Mouse (Mus musculus) olfactory bulb, adult 2 months (tissue): ENCODE results near the gene Gm45713. TPM values are rescaled to one million over a fixed set of nuclear protein-coding genes. Genes with fewer than 3 reads are reported as not detected.

ENCODE experiments used
- H3K27ac ChIP-seq: fragments of 200-500 bp; 2 replicates; pipeline ENCODE4 v1.5.1; 2012; ENCODE audit warnings: low read depth, low read length; ENCODE audit not compliant: insufficient read depth
- H3K4me1 ChIP-seq: fragments of 200-500 bp; 2 replicates; pipeline ENCODE4 v1.6.1; 2012; ENCODE audit warnings: low read length; ENCODE audit not compliant: control insufficient read depth, insufficient read depth
- H3K4me3 ChIP-seq: fragments of 200-500 bp; 2 replicates; pipeline ENCODE4 v1.5.1; 2012; ENCODE audit warnings: mild to moderate bottlenecking, low read depth, low read length, moderate library complexity; ENCODE audit not compliant: insufficient read depth
- CTCF ChIP-seq: fragments of 200-500 bp; IDR thresholded peaks from 2 replicates; pipeline ENCODE4 v1.5.1; 2012; ENCODE audit warnings: low read depth, mild to moderate bottlenecking, low read length, moderate library complexity; ENCODE audit not compliant: insufficient read depth
- POLR2A ChIP-seq: fragments of 200-500 bp; IDR thresholded peaks from 2 replicates; pipeline ENCODE4 v1.6.1; 2012; ENCODE audit warnings: mild to moderate bottlenecking, low read depth, low read length, moderate library complexity; ENCODE audit not compliant: insufficient read depth
- WGBS: fragments of 180-500 bp; shearing (Covaris S2); methylation state at CpG from one replicate; pipeline ENCODE4 v1.1.7; 2018; 5-methylcytosine and 5-hydroxymethylcytosine counted together
- polyA plus RNA-seq: library from polyadenylated mRNA; stranded (reverse); fragments of >200 nt; gene quantifications from 2 replicates; pipeline ENCODE4 v1.2.4, GENCODE M21; 2012; ENCODE audit warnings: low replicate concordance; ENCODE audit not compliant: missing spikeins, insufficient read depth, insufficient read length

Gene Gm45713
- polyA plus RNA-seq, 1 experiment: not detected

GRCm38 (mm10) chr7:45076501-45076900 lies 59.5 kb downstream of the Gm45713 start:
- Histone ChIP-seq H3K27ac (no peak overlapping the region), H3K4me3 (no peak overlapping the region), H3K4me1 (peaks cover 3% of the 10 kb centered on the region; the same call in 1 of the 2 replicates)
- 88% methylated on average over 30 of the region's 30 CpGs for WGBS
- no peak for TF ChIP-seq CTCF
- no peak for TF ChIP-seq POLR2A

Other genes starting within 250 kb of the Gm45713 start
- gene Med25, start 243.5 kb downstream of the Gm45713 start, polyA plus RNA-seq: not detected in 2 replicates
- gene Fuz, start 240.2 kb downstream of the Gm45713 start, polyA plus RNA-seq: not detected in 2 replicates
- not detected in 2 replicates for gene Ap2a1, start 206.7 kb downstream of the Gm45713 start, polyA plus RNA-seq
- not detected in 2 replicates for gene Tsks, start 193.0 kb downstream of the Gm45713 start, polyA plus RNA-seq
- not detected in 2 replicates for gene Cpt1c, start 161.4 kb downstream of the Gm45713 start, polyA plus RNA-seq
- gene Prmt1, start 149.7 kb downstream of the Gm45713 start, polyA plus RNA-seq: not detected in 2 replicates
- gene Irf3, start 138.6 kb downstream of the Gm45713 start, polyA plus RNA-seq: not detected in 2 replicates
- not detected in 2 replicates for gene Bcl2l12, start 137.5 kb downstream of the Gm45713 start, polyA plus RNA-seq
- not detected in 2 replicates for gene Scaf1, start 119.9 kb downstream of the Gm45713 start, polyA plus RNA-seq
- not detected in 2 replicates for gene Rras, start 118.3 kb downstream of the Gm45713 start, polyA plus RNA-seq
- not detected in 2 replicates for gene Prr12, start 83.3 kb downstream of the Gm45713 start, polyA plus RNA-seq
- not detected in 2 replicates for gene Nosip, start 73.8 kb downstream of the Gm45713 start, polyA plus RNA-seq
- not detected in 2 replicates for gene Prrg2, start 73.6 kb downstream of the Gm45713 start, polyA plus RNA-seq
- not detected in 2 replicates for gene Rcn3, start 44.0 kb downstream of the Gm45713 start, polyA plus RNA-seq
- not detected in 2 replicates for gene Fcgrt, start 32.4 kb downstream of the Gm45713 start, polyA plus RNA-seq
- 657 TPM in 1 of 2 replicates, not detected in the other for gene Rps11, start 11.8 kb downstream of the Gm45713 start, polyA plus RNA-seq
- gene Rpl13a, start 7.5 kb downstream of the Gm45713 start, polyA plus RNA-seq: 1,205 and 1,268 TPM in 2 replicates
- gene Flt3l, start 201 bp upstream of the Gm45713 start, polyA plus RNA-seq: not detected in 2 replicates
- not detected in 2 replicates for gene Pih1d1, start 18.1 kb upstream of the Gm45713 start, polyA plus RNA-seq
- not detected in 2 replicates for gene Aldh16a1, start 18.4 kb upstream of the Gm45713 start, polyA plus RNA-seq
- gene Slc17a7, start 27.7 kb upstream of the Gm45713 start, polyA plus RNA-seq: not detected in 2 replicates
- not detected in 2 replicates for gene Gfy, start 43.3 kb upstream of the Gm45713 start, polyA plus RNA-seq
- not detected in 2 replicates for gene Pth2, start 44.8 kb upstream of the Gm45713 start, polyA plus RNA-seq
- gene Ccdc155, start 68.7 kb upstream of the Gm45713 start, polyA plus RNA-seq: not detected in 2 replicates
- not detected in 2 replicates for gene Dkkl1, start 75.9 kb upstream of the Gm45713 start, polyA plus RNA-seq
- gene Tead2, start 79.5 kb upstream of the Gm45713 start, polyA plus RNA-seq: not detected in 2 replicates
- gene Cd37, start 102.9 kb upstream of the Gm45713 start, polyA plus RNA-seq: not detected in 2 replicates
- not detected in 2 replicates for gene Slc6a16, start 104.9 kb upstream of the Gm45713 start, polyA plus RNA-seq
- gene Slc6a21, start 141.3 kb upstream of the Gm45713 start, polyA plus RNA-seq: not detected in 2 replicates
- not detected in 2 replicates for gene Trpm4, start 197.5 kb upstream of the Gm45713 start, polyA plus RNA-seq
- gene Hrc, start 199.1 kb upstream of the Gm45713 start, polyA plus RNA-seq: not detected in 2 replicates
- not detected in 2 replicates for gene Ppfia3, start 230.8 kb upstream of the Gm45713 start, polyA plus RNA-seq
- not detected in 2 replicates for gene Lin7b, start 234.4 kb upstream of the Gm45713 start, polyA plus RNA-seq